13 mouse cellular contexts compared by ENCODE assay signal in the genomic region with DNA sequence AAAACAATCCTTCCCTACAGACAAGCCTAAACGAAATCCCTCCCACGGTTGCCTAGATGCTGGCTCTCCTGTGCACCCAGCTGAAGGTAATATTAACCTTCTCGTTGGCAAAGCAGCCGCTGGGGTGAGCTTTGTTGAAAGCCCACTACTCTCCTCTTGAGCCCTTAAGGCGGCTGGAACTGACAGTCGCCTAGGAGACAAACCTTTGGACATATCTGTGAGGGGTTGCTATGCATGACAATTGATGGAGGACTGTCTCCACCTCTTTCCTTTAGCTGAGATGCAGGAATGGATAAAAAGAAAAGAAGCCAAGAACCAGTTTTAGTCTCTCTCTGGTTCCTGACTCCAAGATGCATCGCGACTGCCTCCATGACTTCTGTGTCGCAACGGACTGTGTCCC.
"Had no signal": no experiment of that assay in that cellular context is flagged by ENCODE, and none has a peak within 500 bp of the region (broad histone marks: within the 10 kb centered on the region; RNA-seq: fewer than 3 reads in every experiment).

No protein-coding gene starts in this region.

- ATAC-seq: midbrain, embryonic 15.5 days had no signal

- H3K27ac ChIP-seq: midbrain, embryonic 10.5 days; midbrain, embryonic 12.5 days; midbrain, embryonic 15.5 days; neural tube, embryonic 12.5 days; stomach, embryonic 15.5 days; stomach, postnatal 0 days had no signal

- DNase-seq: lung, adult 18-20 months; lung, embryonic 14.5 days; lung, postnatal 10 days; right cerebral cortex, postnatal 14 days; thymus, adult 2 months; thymus, postnatal 25 days; thymus, postnatal 4 days had no signal

- H3K9me3 ChIP-seq: midbrain, embryonic 12.5 days; midbrain, embryonic 15.5 days; neural tube, embryonic 12.5 days; stomach, embryonic 15.5 days had no signal

- H3K36me3 ChIP-seq: midbrain, embryonic 10.5 days; midbrain, embryonic 12.5 days; midbrain, embryonic 15.5 days; neural tube, embryonic 12.5 days; stomach, embryonic 15.5 days had no signal

- H3K27me3 ChIP-seq: midbrain, embryonic 12.5 days; midbrain, embryonic 15.5 days; neural tube, embryonic 12.5 days; stomach, embryonic 15.5 days had no signal

- H3K4me3 ChIP-seq: midbrain, embryonic 10.5 days; midbrain, embryonic 12.5 days; midbrain, embryonic 15.5 days; neural tube, embryonic 12.5 days; stomach, embryonic 15.5 days had no signal

- H3K4me2 ChIP-seq: lung, embryonic 14.5 days; midbrain, embryonic 12.5 days; midbrain, embryonic 15.5 days; neural tube, embryonic 12.5 days; stomach, embryonic 15.5 days had no signal

- H3K4me1 ChIP-seq: midbrain, embryonic 12.5 days; midbrain, embryonic 15.5 days; neural tube, embryonic 12.5 days; stomach, embryonic 15.5 days had no signal

- H3K9ac ChIP-seq: lung, embryonic 14.5 days; midbrain, embryonic 12.5 days; midbrain, embryonic 15.5 days; neural tube, embryonic 12.5 days; stomach, embryonic 15.5 days had no signal
